In the genomic region with DNA sequence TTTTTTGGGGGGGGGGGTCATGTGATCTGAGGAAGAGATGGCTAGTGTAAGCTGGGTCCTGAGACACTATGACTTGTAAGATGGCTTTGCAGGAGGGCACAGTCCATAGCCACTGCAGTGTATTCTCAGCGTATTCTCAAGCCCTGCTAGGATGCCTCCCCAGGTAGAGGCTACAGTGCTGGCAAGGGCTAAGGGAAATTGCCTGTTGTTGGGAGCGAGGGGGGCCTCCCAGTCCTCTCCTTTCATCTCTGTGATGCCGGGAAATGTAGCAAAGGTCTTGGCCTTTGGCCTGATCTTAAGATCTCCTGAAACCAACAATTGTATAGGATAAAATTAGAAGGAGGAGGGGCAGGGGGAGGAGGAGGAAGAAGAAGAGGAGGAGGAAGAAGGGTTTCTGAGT, we compare ENCODE assay signal across 20 mouse cellular contexts. TPM values are rescaled to one million over a fixed set of nuclear protein-coding genes. Genes with fewer than 3 reads are reported as not detected.
DNase-seq lines count a peak whose midpoint lies in the region; ATAC-seq and TF ChIP-seq lines count a peak whose summit lies in the region.
"Had no signal": no experiment of that assay in that cellular context is flagged by ENCODE, and none has a peak within 500 bp of the region (broad histone marks: within the 10 kb centered on the region; RNA-seq: fewer than 3 reads in every experiment).

No protein-coding gene starts in this region.

- 65% methylated on average over 3 of the region's 3 CpGs for WGBS in heart, postnatal 0 days
- 44% methylated on average over 3 of the region's 3 CpGs for WGBS in liver, adult 2 months
- WGBS in intestine, embryonic 16.5 days, result 61% methylated on average over 3 of the region's 3 CpGs

- peaks cover 21% of the 10 kb centered on the region for H3K36me3 ChIP-seq in heart, postnatal 0 days (replicated peaks; ENCODE audit: control insufficient read depth, insufficient read depth, low read length)
- peaks cover 30% of the 10 kb centered on the region for H3K36me3 ChIP-seq in liver, adult 2 months (ENCODE audit: control insufficient read depth, insufficient read depth, low read length)
- no peaks in the 10 kb centered on the region for H3K36me3 ChIP-seq in intestine, embryonic 16.5 days (ENCODE audit: control insufficient read depth, insufficient read depth, low read length)
- H3K36me3 ChIP-seq: embryonic facial prominence, embryonic 13.5 days; forebrain, embryonic 12.5 days; heart, embryonic 13.5 days; hindbrain, embryonic 13.5 days; kidney, embryonic 15.5 days had no signal

- no peak overlapping the region for H3K27ac ChIP-seq in heart, postnatal 0 days (ENCODE audit: low read depth)
- no peak overlapping the region for H3K27ac ChIP-seq in liver, adult 2 months (replicated peaks; ENCODE audit: insufficient read depth, low read depth, low read length)
- no peak overlapping the region for H3K27ac ChIP-seq in intestine, embryonic 16.5 days (ENCODE audit: low read length)
- H3K27ac ChIP-seq: embryonic facial prominence, embryonic 13.5 days; forebrain, embryonic 12.5 days; heart, embryonic 13.5 days; hindbrain, embryonic 13.5 days; hindbrain, postnatal 0 days; kidney, embryonic 15.5 days had no signal

- no peaks in the 10 kb centered on the region for H3K9me3 ChIP-seq in heart, postnatal 0 days (replicated peaks; ENCODE audit: control insufficient read depth, low read length)
- no peaks in the 10 kb centered on the region for H3K9me3 ChIP-seq in intestine, embryonic 16.5 days (ENCODE audit: control insufficient read depth, low read length)
- H3K9me3 ChIP-seq: embryonic facial prominence, embryonic 13.5 days; forebrain, embryonic 12.5 days; heart, embryonic 13.5 days; hindbrain, embryonic 13.5 days; kidney, embryonic 15.5 days had no signal

- H3K79me2 ChIP-seq in liver, adult 2 months (ENCODE audit: control insufficient read depth, insufficient read depth, low read length), result peaks cover 35% of the 10 kb centered on the region

- TF ChIP-seq POLR2A in liver, adult 2 months (IDR thresholded peaks at IDR 0.05; ENCODE audit: extremely low read depth, insufficient read depth, low read length), result no peak

- TF ChIP-seq EP300 in heart, postnatal 0 days (IDR thresholded peaks at IDR 0.05; ENCODE audit: low read depth), result no peak

- DNase-seq in cerebellum, adult 9-11 months, result peak; percentile 44
- DNase-seq in cerebellum, adult 18-20 months, result no peak
- no peak for DNase-seq in heart, postnatal 0 days (ENCODE audit: low spot score)
- no peak for DNase-seq in heart, postnatal 14 days
- peak; percentile 31 for DNase-seq in liver, adult 2 months (ENCODE audit: extremely low read depth, low read depth, low spot score)
- no peak for DNase-seq in liver
- DNase-seq: adrenal gland, postnatal 10 days; gastrocnemius, postnatal 36 days; heart, postnatal 10 days; kidney, adult 2 months had no signal

- no peak overlapping the region for H3K4me3 ChIP-seq in heart, postnatal 0 days (ENCODE audit: low read depth, low read length)
- H3K4me3 ChIP-seq in liver, adult 2 months (ENCODE audit: insufficient read depth, low read depth, low read length), result no peak overlapping the region
- no peak overlapping the region for H3K4me3 ChIP-seq in intestine, embryonic 16.5 days (ENCODE audit: low read length)
- H3K4me3 ChIP-seq: embryonic facial prominence, embryonic 13.5 days; forebrain, embryonic 12.5 days; heart, embryonic 13.5 days; hindbrain, embryonic 13.5 days; kidney, embryonic 15.5 days had no signal

- intact Hi-C loops in heart, postnatal 14 days (cut with DNase I), result no loop called here

- peaks cover 13% of the 10 kb centered on the region; the same call in 1 of the 2 replicates for H3K4me1 ChIP-seq in heart, postnatal 0 days (ENCODE audit: control insufficient read depth, insufficient read depth)
- H3K4me1 ChIP-seq in liver, adult 2 months (ENCODE audit: control insufficient read depth, insufficient read depth, low read length), result peaks cover 27% of the 10 kb centered on the region
- no peaks in the 10 kb centered on the region for H3K4me1 ChIP-seq in intestine, embryonic 16.5 days (ENCODE audit: control insufficient read depth, insufficient read depth, low read length)
- H3K4me1 ChIP-seq: forebrain, embryonic 12.5 days had no signal

- no peak overlapping the region for H3K4me2 ChIP-seq in heart, postnatal 0 days (ENCODE audit: low read depth, low read length)
- no peak overlapping the region for H3K4me2 ChIP-seq in intestine, embryonic 16.5 days (ENCODE audit: low read depth, low read length)
- H3K4me2 ChIP-seq: forebrain, embryonic 12.5 days; hindbrain, embryonic 13.5 days; kidney, embryonic 15.5 days had no signal

- H3K27me3 ChIP-seq in heart, postnatal 0 days (ENCODE audit: control insufficient read depth, insufficient read depth, low read length), result no peaks in the 10 kb centered on the region
- H3K27me3 ChIP-seq in liver, adult 2 months (ENCODE audit: control insufficient read depth, insufficient read depth, low read length), result no peaks in the 10 kb centered on the region
- no peaks in the 10 kb centered on the region for H3K27me3 ChIP-seq in intestine, embryonic 16.5 days (replicated peaks; ENCODE audit: control insufficient read depth, insufficient read depth, low read length)
- H3K27me3 ChIP-seq: forebrain, embryonic 12.5 days; heart, embryonic 13.5 days; hindbrain, embryonic 13.5 days; kidney, embryonic 15.5 days had no signal

- ATAC-seq in heart, postnatal 0 days (ENCODE audit: insufficient read depth, low read depth), result 0 out of 2 replicates have a peak, but pooled peaks have one; percentile 27
- no peak for ATAC-seq in intestine, embryonic 16.5 days
- ATAC-seq: CD4-positive, CD25-positive, alpha-beta regulatory T cell, adult 4 months had no signal

- no peak for TF ChIP-seq CTCF in heart, postnatal 0 days (IDR thresholded peaks at IDR 0.05; ENCODE audit: low read depth)
- no peak for TF ChIP-seq CTCF in liver, adult 2 months (IDR thresholded peaks at IDR 0.05; ENCODE audit: low read depth, low read length)

- no peak overlapping the region for H3K9ac ChIP-seq in heart, postnatal 0 days (replicated peaks; ENCODE audit: low read depth, low read length)
- no peak overlapping the region for H3K9ac ChIP-seq in liver, adult 2 months (ENCODE audit: low read depth, low read length)
- no peak overlapping the region for H3K9ac ChIP-seq in intestine, embryonic 16.5 days (ENCODE audit: low read depth, low read length)
- H3K9ac ChIP-seq: embryonic facial prominence, embryonic 13.5 days; forebrain, embryonic 12.5 days; forebrain, postnatal 0 days; heart, embryonic 13.5 days; hindbrain, embryonic 13.5 days; kidney, embryonic 15.5 days had no signal

RNA-seq across cellular contexts. Expression of a gene that starts 22.3 kb away (rescaled TPM):
- total RNA-seq in heart, postnatal 0 days (2014; rRNA removed; ENCODE audit: low replicate concordance), result 35.1 and 71.5 TPM in 2 replicates
- 14.4 and 16.5 TPM in 2 replicates for polyA plus RNA-seq in heart, postnatal 0 days (2015; fragmentation: Nextera tagmentation; extraction: Ambion mirVana)
- 100 to 1,000 TPM; 137 to 150 TPM for total RNA-seq in heart, postnatal 14 days (2021)
- total RNA-seq in liver, adult 2 months (2014; rRNA removed), result 75.0 and 81.6 TPM in 2 replicates
- polyA plus RNA-seq in liver, adult 2 months (2012; rRNA removed), result 32.4 and 32.7 TPM in 2 replicates
- 3.3 and 4.0 TPM in 2 replicates for polyA plus RNA-seq in intestine, embryonic 16.5 days (2015; fragmentation: Nextera tagmentation; extraction: Ambion mirVana)
- total RNA-seq: MEL had no signal

Comparison
In these comparisons a context has a peak if more than half of its experiments do, and no peak if none do; other contexts are left out.
1. DNase-seq: peak in cerebellum, adult 9-11 months (single experiment) and liver, adult 2 months (single experiment); none in cerebellum, adult 18-20 months (0 of 2), heart, postnatal 0 days (single experiment), heart, postnatal 14 days (0 of 2) and liver (single experiment).